Mouse (Mus musculus) brain, embryonic 14.5 days (tissue): ENCODE data around the gene Pemt.

ENCODE experiments used
- CTCF ChIP-seq: fragments of 200-500 bp; IDR thresholded peaks from 2 replicates; pipeline ENCODE4 v1.5.1; 2012; ENCODE audit warnings: inconsistent platforms, mild to moderate bottlenecking, moderate library complexity, borderline replicate concordance; ENCODE audit not compliant: insufficient read depth, insufficient read length; ENCODE audit errors: extremely low read depth
- POLR2A ChIP-seq: fragments of 200-500 bp; IDR thresholded peaks from 2 replicates; pipeline ENCODE4 v1.6.1; 2012; ENCODE audit warnings: mild to moderate bottlenecking, inconsistent platforms, borderline replicate concordance; ENCODE audit not compliant: poor library complexity, insufficient read depth, insufficient read length, severe bottlenecking; ENCODE audit errors: extremely low read depth

DNA sequence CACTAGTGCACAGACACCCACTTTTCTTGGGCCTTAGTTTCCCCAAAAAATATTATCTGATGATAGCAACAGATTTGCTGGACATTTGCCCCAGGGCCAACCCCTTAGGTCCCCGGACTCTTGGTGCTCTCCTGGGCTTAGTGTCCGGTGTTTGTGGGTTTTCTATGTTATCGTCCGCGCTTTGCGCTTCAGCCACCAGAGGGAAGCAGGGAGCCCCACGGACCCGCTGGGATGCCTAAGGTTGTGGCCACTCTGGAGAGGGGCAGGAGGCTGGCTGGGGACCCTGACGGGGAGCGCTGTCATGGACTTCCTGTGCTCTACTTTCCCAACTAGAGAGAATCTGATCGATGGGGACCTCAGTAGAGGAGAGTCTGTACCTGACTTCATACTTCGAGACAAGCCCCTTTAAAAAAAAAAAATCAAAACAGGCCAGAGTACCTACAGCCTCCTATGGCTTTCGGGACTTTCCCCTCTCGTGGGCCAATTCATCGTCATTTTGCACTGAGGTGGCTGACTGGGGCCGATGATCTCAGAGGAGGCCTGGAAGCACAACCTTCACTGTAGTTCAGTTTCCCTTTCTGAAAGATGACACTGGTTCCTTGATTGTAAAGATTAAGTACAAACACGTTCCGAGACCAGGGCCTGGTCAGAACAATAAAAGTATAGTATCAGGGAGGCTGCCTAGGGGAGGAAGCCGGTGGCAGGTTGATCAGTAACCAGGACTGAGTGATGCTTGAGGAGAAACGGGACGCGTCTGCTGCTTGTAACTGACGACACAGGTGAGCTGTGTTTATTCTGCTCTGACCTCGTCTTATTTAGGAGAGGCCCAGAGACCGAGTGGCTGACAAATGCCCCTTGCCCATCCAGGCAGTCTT is 80.8 kb downstream of the Pemt start:
- TF ChIP-seq POLR2A (no peak), CTCF (peak; percentile 93)
